Mouse (Mus musculus) natural killer cell, adult 2 months (primary cell): ENCODE measurements around the gene Clba1.
A peak's percentile ranks its signal among the peaks of the same experiment; 100 is the strongest.

Experiments used
- DNase-seq, 2 experiments: peaks; one replicate each; pipeline ENCODE4 v3.0.0; 2022; ENCODE audit warnings: low spot score in 2 of 2

The Clba1 gene

GRCm38 (mm10) chr12:112808587-112809364 is at the start of gene Clba1:
Gene Clba1, plus strand, starts transcription at chr12:112808937.
- peak; percentile 78 to 86 for DNase-seq

GRCm38 (mm10) chr12:112759471-112759870 is 49.3 kb upstream of the Clba1 start:
- DNase-seq: no peak

GRCm38 (mm10) chr12:112760154-112760926 is 48.4 kb upstream of the Clba1 start, which contains the start of gene Pld4:
Gene Pld4, plus strand, starts transcription at chr12:112760655.
- DNase-seq: peak in 1 of 2 experiments; percentile 62

GRCm38 (mm10) chr12:112761411-112761810 is 47.3 kb upstream of the Clba1 start:
- DNase-seq: no peak

GRCm38 (mm10) chr12:112762018-112762417 is 46.7 kb upstream of the Clba1 start:
- peak in 1 of 2 experiments; percentile 62 for DNase-seq

- DNase-seq: no peak
These were observed 45.6 kb upstream of the Clba1 start for GRCm38 (mm10) chr12:112763176-112763575.

GRCm38 (mm10) chr12:112764141-112764540 is 44.6 kb upstream of the Clba1 start:
- DNase-seq: no peak

GRCm38 (mm10) chr12:112764991-112765390 is 43.7 kb upstream of the Clba1 start:
- no peak for DNase-seq

- no peak for DNase-seq
These were observed 42.2 kb upstream of the Clba1 start for GRCm38 (mm10) chr12:112766586-112766985.

- DNase-seq: no peak
These were observed 41.5 kb upstream of the Clba1 start for GRCm38 (mm10) chr12:112767036-112767890.

GRCm38 (mm10) chr12:112768166-112768565 is 40.6 kb upstream of the Clba1 start:
- DNase-seq: no peak

GRCm38 (mm10) chr12:112769031-112769430 is 39.7 kb upstream of the Clba1 start:
- no peak for DNase-seq

GRCm38 (mm10) chr12:112769751-112770150 is 39.0 kb upstream of the Clba1 start:
- no peak for DNase-seq

GRCm38 (mm10) chr12:112770396-112770795 is 38.3 kb upstream of the Clba1 start:
- no peak for DNase-seq

GRCm38 (mm10) chr12:112772306-112772705 is 36.4 kb upstream of the Clba1 start:
- no peak for DNase-seq

- no peak for DNase-seq
These were observed 35.4 kb upstream of the Clba1 start for GRCm38 (mm10) chr12:112773366-112773765.

GRCm38 (mm10) chr12:112774026-112774425 is 34.7 kb upstream of the Clba1 start:
- DNase-seq: no peak

GRCm38 (mm10) chr12:112774481-112774880 is 34.3 kb upstream of the Clba1 start:
- no peak for DNase-seq

GRCm38 (mm10) chr12:112791026-112791425 is 17.7 kb upstream of the Clba1 start:
- no peak for DNase-seq

GRCm38 (mm10) chr12:112793601-112794355 is 15.0 kb upstream of the Clba1 start:
- no peak for DNase-seq

GRCm38 (mm10) chr12:112794356-112794816 is 14.4 kb upstream of the Clba1 start:
- no peak for DNase-seq
